Mouse (Mus musculus) midbrain, embryonic 14.5 days (tissue): ENCODE measurements at regions not wholly inside any gene's neighbourhood (a gene's known extent, or its start where the extent isn't known, plus 50 kb on each side); places are given as distances from the start of the nearest gene placed in this dataset.
A peak's percentile ranks its signal among the peaks of the same experiment; 100 is the strongest.

ENCODE experiments used
- ATAC-seq: fragments of 200-750 bp; cut with Nextera tagmentation; 2 replicates; pipeline ENCODE4 v1.8.0; 2017; ENCODE audit warnings: moderate number of reproducible peaks, moderate library complexity; ENCODE audit not compliant: low FRiP score, low TSS enrichment
- DNase-seq: peaks from one replicate; pipeline ENCODE4 v3.0.0-alpha.2; 2015
- H3K27ac ChIP-seq: fragments of 300-500 bp; sonication (generic); replicated peaks from 2 replicates; pipeline ENCODE4 v1.5.1; 2014; ENCODE audit warnings: mild to moderate bottlenecking, low read depth, low read length, moderate library complexity
- H3K27me3 ChIP-seq: fragments of 300-500 bp; sonication (generic); 2 replicates; pipeline ENCODE4 v1.6.1; 2014; ENCODE audit warnings: low read length, control low read depth, mixed read lengths; ENCODE audit not compliant: control insufficient read depth, insufficient read depth
- H3K36me3 ChIP-seq: fragments of 300-500 bp; sonication (generic); 2 replicates; pipeline ENCODE4 v1.6.1; 2014; ENCODE audit warnings: low read length, control low read depth; ENCODE audit not compliant: control insufficient read depth, insufficient read depth
- H3K4me1 ChIP-seq: fragments of 300-500 bp; sonication (generic); 2 replicates; pipeline ENCODE4 v1.6.1; 2014; ENCODE audit warnings: mild to moderate bottlenecking, antibody characterized with exemption, low read length, control low read depth; ENCODE audit not compliant: control insufficient read depth, insufficient read depth
- H3K4me2 ChIP-seq: fragments of 300-500 bp; sonication (generic); 2 replicates; pipeline ENCODE4 v1.6.1; 2014; ENCODE audit warnings: mild to moderate bottlenecking, low read length, moderate library complexity
- H3K4me3 ChIP-seq: fragments of 300-500 bp; sonication (generic); replicated peaks from 2 replicates; pipeline ENCODE4 v1.5.1; 2014; ENCODE audit warnings: low read depth, low read length
- H3K9ac ChIP-seq: fragments of 300-500 bp; sonication (generic); replicated peaks from 2 replicates; pipeline ENCODE4 v1.6.1; 2014; ENCODE audit warnings: mild to moderate bottlenecking, low read length, moderate library complexity
- H3K9me3 ChIP-seq: fragments of 300-500 bp; sonication (generic); 2 replicates; pipeline ENCODE4 v1.6.1; 2016; ENCODE audit warnings: low read length, control low read depth, mixed read lengths; ENCODE audit not compliant: control insufficient read depth
- WGBS: fragments of 180-500 bp; shearing (Covaris S2); extraction: QIAGEN DNeasy Blood & Tissue Kit; methylation state at CpG from one replicate; pipeline ENCODE4 v1.1.7; 2014; 5-methylcytosine and 5-hydroxymethylcytosine counted together

DNA sequence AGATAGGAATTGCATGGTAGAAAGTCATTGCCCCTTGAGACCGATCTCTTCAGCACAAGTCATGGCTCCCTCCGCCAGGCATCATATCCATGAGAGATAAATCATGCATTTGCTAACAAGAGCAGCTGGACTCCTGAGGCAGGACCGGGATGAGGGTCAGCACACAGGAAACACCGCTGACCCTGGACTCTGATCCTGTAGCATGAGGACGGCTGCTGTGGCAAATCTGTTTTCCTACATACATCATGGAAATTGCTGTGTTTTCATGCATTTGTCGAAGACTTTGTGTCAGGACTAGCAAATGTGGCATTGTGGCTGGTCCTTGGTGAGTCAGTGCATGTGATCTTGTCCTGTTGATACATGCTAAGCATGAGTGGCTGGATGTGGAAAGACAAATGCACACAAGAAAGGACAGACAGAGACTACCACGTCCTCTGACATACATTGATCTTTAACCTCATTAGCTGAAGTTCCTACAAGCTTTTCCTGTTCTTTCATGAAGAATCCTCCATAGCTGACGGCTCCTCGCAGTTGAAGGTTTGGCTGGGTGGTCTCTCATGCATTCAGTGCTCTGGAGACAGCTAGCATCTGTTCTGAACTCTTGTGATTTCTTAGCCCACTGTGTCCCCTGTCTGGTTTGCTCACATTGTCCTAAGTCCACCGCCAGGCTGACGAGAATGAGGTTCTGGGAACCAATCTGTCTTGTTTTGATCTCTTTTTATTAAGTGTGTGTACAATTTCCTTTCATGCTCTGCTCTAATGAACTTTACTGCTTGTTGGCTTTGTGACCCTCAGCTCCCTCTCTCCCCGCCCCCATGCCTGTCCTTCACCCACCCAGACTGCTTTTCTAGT, 90.8 kb upstream of the Ednra start:
- no peak overlapping the region for H3K4me2 ChIP-seq
- WGBS = 65% methylated on average over 12 of the region's 12 CpGs
- no peaks in the 10 kb centered on the region for H3K4me1 ChIP-seq
- no peaks in the 10 kb centered on the region for H3K9me3 ChIP-seq
- no peaks in the 10 kb centered on the region for H3K27me3 ChIP-seq
- H3K36me3 ChIP-seq = no peaks in the 10 kb centered on the region
- ATAC-seq (no peak), DNase-seq (no peak)
- H3K4me3 ChIP-seq = no peak overlapping the region
- no peak overlapping the region for H3K27ac ChIP-seq
- no peak overlapping the region for H3K9ac ChIP-seq

DNA sequence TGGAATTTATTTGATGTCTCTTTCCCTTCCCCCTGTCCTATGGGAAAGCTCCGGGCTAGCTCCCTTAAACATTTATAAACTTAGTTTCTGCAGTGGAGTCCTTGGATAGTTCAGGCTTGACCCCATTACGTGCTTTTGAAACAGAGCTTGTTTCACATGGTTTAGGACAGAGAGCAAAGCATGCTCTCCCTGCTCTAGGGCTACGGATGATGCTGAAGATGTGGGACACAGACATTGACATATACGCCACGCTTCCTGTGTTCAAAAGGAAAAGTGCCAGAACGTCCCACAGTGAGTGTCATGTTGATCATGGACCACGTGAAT, 91.3 kb upstream of the Ednra start:
- H3K4me1 ChIP-seq = no peaks in the 10 kb centered on the region
- no peaks in the 10 kb centered on the region for H3K27me3 ChIP-seq
- no peaks in the 10 kb centered on the region for H3K9me3 ChIP-seq
- no peak overlapping the region for H3K4me2 ChIP-seq
- ATAC-seq (no peak), DNase-seq (no peak)
- H3K27ac ChIP-seq = no peak overlapping the region
- no peaks in the 10 kb centered on the region for H3K36me3 ChIP-seq
- no peak overlapping the region for H3K9ac ChIP-seq
- no peak overlapping the region for H3K4me3 ChIP-seq
- 65% methylated on average over 7 of the region's 7 CpGs for WGBS

DNA sequence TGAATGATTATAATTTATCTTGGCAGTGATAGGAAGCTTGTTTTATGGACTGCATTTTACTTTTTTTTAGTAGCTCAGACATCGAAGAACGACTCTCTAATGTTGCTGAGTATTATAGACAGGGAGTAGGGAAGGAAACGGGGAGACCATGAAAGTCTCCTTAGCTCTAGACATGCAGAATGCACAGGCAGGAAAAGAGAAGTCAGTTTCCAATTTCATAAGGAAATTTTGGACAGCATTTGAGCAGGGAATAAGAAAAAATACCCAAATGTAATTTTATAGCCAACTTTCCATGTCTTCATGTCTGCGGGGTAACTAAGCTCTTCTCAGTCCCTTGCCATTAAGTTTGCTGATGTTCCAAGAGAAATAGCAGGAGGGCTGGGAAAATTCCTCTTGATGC, 92.0 kb upstream of the Ednra start:
- 93% methylated on average over 4 of the region's 4 CpGs for WGBS
- no peak overlapping the region for H3K4me2 ChIP-seq
- ATAC-seq (no peak), DNase-seq (no peak)
- H3K9ac ChIP-seq = no peak overlapping the region
- H3K9me3 ChIP-seq = no peaks in the 10 kb centered on the region
- no peaks in the 10 kb centered on the region for H3K4me1 ChIP-seq
- H3K27ac ChIP-seq = no peak overlapping the region
- no peaks in the 10 kb centered on the region for H3K36me3 ChIP-seq
- H3K4me3 ChIP-seq = no peak overlapping the region
- H3K27me3 ChIP-seq = no peaks in the 10 kb centered on the region

DNA sequence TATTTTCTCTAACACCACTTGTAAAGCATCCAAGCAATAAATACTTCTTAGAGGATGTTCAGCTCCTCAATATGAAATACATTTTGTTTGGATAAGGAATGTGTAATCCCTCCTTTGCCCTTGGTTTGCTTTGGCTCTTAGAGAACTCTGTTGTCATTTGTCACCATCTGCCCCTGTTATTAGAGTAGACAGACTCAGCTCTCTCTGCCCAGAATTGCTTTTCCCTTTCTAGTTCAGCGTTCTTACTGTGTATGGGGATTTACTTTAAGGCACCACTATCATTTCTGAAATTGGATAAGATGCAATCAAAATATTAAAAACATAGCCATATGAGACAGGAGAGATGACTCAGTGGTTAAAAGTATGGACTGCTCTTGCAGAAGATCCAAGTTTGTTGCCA, 101.5 kb upstream of the Ednra start:
- Histone ChIP-seq H3K9ac (no peak overlapping the region), H3K4me1 (peaks cover 5% of the 10 kb centered on the region), H3K36me3 (no peaks in the 10 kb centered on the region), H3K27ac (no peak overlapping the region), H3K4me3 (no peak overlapping the region), H3K4me2 (no peak overlapping the region), H3K9me3 (no peaks in the 10 kb centered on the region), H3K27me3 (no peaks in the 10 kb centered on the region)
- DNase-seq (no peak), ATAC-seq (no peak)
- WGBS = 93% methylated on average over 1 of the region's 1 CpGs

DNA sequence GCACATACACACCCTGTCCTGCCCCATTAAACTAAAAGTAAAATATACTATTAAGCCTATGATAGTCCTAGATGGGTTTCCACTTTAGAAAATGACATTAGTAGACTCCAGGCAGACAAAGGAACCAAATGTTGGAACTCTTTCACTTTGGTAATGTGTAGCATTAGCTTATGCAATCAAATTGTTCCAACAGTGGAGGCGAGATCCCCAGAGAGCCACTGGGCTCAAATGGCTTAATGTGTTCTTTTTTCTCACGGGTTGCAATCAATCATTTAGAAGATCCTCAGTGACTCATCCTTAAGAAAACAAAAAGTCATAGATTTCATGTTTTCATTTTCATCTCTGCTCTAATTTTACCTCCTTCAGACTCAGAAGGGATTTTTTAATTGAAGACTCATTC, 102.0 kb upstream of the Ednra start:
- no peaks in the 10 kb centered on the region for H3K36me3 ChIP-seq
- H3K27ac ChIP-seq = no peak overlapping the region
- 80% methylated on average over 2 of the region's 2 CpGs for WGBS
- no peak overlapping the region for H3K9ac ChIP-seq
- ATAC-seq (no peak), DNase-seq (no peak)
- no peaks in the 10 kb centered on the region for H3K9me3 ChIP-seq
- no peaks in the 10 kb centered on the region for H3K27me3 ChIP-seq
- H3K4me1 ChIP-seq = peaks cover 5% of the 10 kb centered on the region
- H3K4me2 ChIP-seq = no peak overlapping the region
- H3K4me3 ChIP-seq = no peak overlapping the region

DNA sequence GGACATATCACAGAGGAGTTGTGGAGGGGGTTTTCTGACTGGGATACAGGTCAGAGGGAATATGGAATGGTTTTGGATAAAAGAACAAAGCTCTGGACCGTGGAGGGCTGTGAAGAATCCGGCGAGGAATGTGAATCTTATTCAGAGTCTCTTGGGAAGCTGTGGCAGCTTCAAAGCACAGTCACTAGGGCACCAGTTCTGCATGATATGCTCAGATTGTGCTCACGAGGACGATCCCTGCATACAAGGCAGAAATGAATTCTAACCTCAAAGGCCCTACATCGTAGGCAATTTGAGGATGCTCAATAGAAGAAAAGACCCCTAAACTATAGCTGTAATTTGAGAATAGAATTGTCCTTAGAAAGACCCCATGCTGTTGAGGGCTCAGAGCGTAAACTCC, 103.8 kb upstream of the Ednra start:
- 7% methylated on average over 7 of the region's 7 CpGs for WGBS
- Histone ChIP-seq H3K4me2 (no peak overlapping the region), H3K4me1 (peaks cover 5% of the 10 kb centered on the region)

DNA sequence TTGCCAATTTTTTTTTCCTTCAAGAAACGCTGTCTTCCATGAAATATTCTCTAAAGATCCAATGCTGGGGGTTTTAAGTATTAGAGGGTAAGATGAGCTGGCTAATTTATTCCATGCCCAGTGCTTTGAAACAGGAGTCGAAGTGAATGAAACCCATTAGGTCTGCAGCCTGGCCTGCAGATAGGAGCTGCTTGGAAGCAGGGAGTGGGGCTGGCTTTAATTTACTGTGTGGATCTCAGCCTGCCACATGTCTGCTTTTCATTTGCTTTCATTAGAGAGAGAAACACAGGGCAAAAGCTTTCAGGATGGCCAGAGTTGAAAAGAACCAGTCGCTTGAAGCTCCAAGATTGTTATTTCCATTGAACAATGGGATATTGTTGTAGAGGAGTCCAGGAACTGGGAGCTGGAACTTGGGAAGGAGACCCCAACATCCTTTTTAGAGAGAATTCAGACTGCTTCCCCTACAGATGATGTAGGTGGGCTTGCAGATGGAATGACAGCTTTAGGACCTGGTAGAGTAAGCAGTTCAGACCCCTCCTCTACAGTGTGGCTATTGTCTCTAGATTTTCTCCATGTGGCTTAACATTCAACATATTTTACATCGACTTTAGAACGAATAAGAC, 105.0 kb upstream of the Ednra start:
- peaks cover 5% of the 10 kb centered on the region for H3K4me1 ChIP-seq
- H3K27ac ChIP-seq = no peak overlapping the region
- H3K4me3 ChIP-seq = no peak overlapping the region
- no peak overlapping the region for H3K9ac ChIP-seq
- no peaks in the 10 kb centered on the region for H3K9me3 ChIP-seq
- DNase-seq = no peak
- 64% methylated on average over 5 of the region's 5 CpGs for WGBS
- no peak overlapping the region for H3K4me2 ChIP-seq
- no peaks in the 10 kb centered on the region for H3K27me3 ChIP-seq
- H3K36me3 ChIP-seq = no peaks in the 10 kb centered on the region
- no peak for ATAC-seq

More for the DNA sequence above, 103.8 kb upstream of the Ednra start:
- no peak for ATAC-seq
- H3K9ac ChIP-seq = no peak overlapping the region
- H3K27ac ChIP-seq = 0 out of 2 replicates have a peak overlapping the region, but pooled peaks have one; percentile 8
- H3K9me3 ChIP-seq = no peaks in the 10 kb centered on the region
- no peaks in the 10 kb centered on the region for H3K36me3 ChIP-seq
- H3K27me3 ChIP-seq = no peaks in the 10 kb centered on the region
- H3K4me3 ChIP-seq = no peak overlapping the region
- DNase-seq = peak; percentile 45

DNA sequence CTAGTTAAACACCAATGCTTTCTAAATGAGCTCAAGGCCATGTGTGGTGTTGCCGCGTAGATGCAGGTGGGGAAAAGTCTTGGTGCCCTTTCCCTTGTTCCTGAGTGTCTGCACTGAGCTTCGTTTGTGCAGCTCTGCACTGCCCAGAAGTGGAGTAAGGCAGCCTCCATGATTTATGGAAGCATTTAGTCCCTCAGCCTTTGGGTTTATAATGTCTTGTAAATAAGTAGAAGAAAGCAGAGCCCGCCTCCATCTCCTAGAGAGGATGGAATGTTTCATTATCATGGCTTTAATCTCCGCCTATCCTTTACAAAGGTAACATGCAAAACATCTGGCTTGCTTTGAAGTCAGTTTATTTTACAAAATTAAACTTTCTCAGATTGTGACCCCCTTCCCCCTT, 105.5 kb upstream of the Ednra start:
- H3K4me2 ChIP-seq = no peak overlapping the region
- no peaks in the 10 kb centered on the region for H3K27me3 ChIP-seq
- H3K4me1 ChIP-seq = peaks cover 5% of the 10 kb centered on the region
- H3K4me3 ChIP-seq = no peak overlapping the region
- no peak overlapping the region for H3K9ac ChIP-seq
- H3K9me3 ChIP-seq = no peaks in the 10 kb centered on the region
- DNase-seq (no peak), ATAC-seq (no peak)
- H3K36me3 ChIP-seq = no peaks in the 10 kb centered on the region
- WGBS = 87% methylated on average over 5 of the region's 5 CpGs
- H3K27ac ChIP-seq = no peak overlapping the region

DNA sequence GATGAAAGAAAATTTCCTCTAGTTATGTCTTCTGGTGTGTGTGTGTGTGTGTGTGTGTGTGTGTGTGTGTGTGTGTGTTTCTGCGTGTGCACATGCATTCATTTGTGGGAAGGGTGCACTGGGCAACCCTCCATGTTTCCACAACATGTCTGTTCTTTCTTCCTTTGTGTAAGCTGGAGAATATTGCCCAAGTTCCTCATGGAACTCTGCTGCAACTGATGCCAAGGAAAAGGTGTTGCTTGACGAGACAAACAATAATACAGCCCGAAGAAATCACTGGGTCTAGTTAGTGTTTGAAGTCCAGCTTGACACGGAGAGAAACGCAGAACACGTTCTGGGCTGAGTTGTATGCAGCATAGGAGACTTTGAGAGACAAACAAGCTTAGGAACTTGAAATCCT, 110.0 kb upstream of the Ednra start:
- DNase-seq (no peak), ATAC-seq (no peak)
- Histone ChIP-seq H3K27ac (no peak overlapping the region), H3K4me1 (no peaks in the 10 kb centered on the region), H3K27me3 (no peaks in the 10 kb centered on the region), H3K36me3 (no peaks in the 10 kb centered on the region), H3K4me2 (no peak overlapping the region), H3K9me3 (no peaks in the 10 kb centered on the region), H3K4me3 (no peak overlapping the region), H3K9ac (no peak overlapping the region)
- 87% methylated on average over 6 of the region's 6 CpGs for WGBS
